Mouse (Mus musculus): Measurements from ENCODE around the gene Lactbl1.

The Lactbl1 gene

GRCm38 (mm10) chr4:136636511-136636910, 14.1 kb downstream of the Lactbl1 start:
- in situ Hi-C loops (cut with MboI; ENCODE audit: low sequenced_read_pairs), result no loop called here

DNA sequence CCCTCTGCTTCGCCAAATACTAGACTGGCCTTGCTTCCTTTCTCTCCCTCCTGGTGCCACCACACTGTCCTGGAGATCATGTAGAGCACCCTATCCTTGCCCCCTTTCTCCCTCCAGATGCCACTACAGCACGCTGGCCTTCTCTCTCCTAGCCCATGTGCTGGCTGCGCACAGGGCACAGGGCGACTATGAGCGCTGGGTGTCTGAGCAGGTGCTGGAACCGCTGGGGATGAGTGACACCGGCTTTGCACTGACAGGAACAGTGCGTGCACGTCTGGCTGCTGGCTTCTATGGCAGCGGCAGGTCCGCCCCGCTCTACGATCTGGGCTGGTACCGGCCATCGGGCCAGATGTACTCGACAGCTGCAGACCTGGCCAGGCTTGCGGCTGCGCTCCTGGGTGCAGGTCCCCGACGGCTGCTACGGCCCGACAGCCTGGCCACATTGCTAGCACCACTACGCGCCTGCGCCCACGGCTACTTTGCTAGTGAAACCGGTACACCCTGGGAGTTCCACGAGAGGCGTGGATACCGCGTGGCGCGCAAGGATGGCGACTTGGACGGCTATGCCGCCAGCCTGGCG, 14.7 kb downstream of the Lactbl1 start:
- in situ Hi-C loops (cut with MboI; ENCODE audit: low sequenced_read_pairs), result no loop called here

GRCm38 (mm10) chr4:136637563-136638229, 15.3 kb downstream of the Lactbl1 start:
- in situ Hi-C loops (cut with MboI; ENCODE audit: low sequenced_read_pairs), result no loop called here

DNA sequence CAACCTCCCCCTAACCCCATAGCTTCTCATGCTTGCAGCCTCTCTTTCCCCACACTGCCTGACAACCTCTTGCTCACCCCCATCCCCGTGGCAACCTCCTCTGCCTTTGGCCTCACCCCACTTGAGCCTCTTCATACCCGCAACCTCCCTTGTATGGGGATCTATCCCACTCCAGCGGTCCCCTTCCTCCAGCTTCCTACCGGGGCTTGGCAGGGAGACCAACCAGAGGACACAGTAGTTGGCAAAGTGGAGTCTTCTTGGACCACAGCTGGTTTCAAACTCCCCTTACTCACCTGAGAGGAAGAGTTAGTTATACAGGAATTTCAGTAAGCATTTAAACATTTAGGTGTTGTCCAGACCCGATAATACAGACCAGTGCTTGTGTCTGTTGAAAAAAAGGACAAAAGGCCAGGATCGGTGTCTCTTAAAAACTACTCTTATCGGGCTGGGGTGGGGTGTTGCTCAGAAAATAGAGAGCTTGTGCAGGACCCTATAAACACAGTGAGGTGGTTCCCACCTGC, 15.9 kb downstream of the Lactbl1 start:
- in situ Hi-C loops (cut with MboI; ENCODE audit: low sequenced_read_pairs), result no loop called here

GRCm38 (mm10) chr4:136638890-136639289, 16.5 kb downstream of the Lactbl1 start:
- in situ Hi-C loops (cut with MboI; ENCODE audit: low sequenced_read_pairs), result no loop called here

GRCm38 (mm10) chr4:136648922-136649479, 26.6 kb downstream of the Lactbl1 start:
- in situ Hi-C loops (cut with MboI; ENCODE audit: low sequenced_read_pairs), result no loop called here

GRCm38 (mm10) chr4:136649480-136650196, 27.2 kb downstream of the Lactbl1 start:
- in situ Hi-C loops (cut with MboI; ENCODE audit: low sequenced_read_pairs), result no loop called here

- in situ Hi-C loops (cut with MboI; ENCODE audit: low sequenced_read_pairs), result no loop called here
Measured at GRCm38 (mm10) chr4:136650261-136650660, 27.8 kb downstream of the Lactbl1 start.

- in situ Hi-C loops (cut with MboI; ENCODE audit: low sequenced_read_pairs), result no loop called here
Measured at GRCm38 (mm10) chr4:136651357-136651811, 29.0 kb downstream of the Lactbl1 start.

DNA sequence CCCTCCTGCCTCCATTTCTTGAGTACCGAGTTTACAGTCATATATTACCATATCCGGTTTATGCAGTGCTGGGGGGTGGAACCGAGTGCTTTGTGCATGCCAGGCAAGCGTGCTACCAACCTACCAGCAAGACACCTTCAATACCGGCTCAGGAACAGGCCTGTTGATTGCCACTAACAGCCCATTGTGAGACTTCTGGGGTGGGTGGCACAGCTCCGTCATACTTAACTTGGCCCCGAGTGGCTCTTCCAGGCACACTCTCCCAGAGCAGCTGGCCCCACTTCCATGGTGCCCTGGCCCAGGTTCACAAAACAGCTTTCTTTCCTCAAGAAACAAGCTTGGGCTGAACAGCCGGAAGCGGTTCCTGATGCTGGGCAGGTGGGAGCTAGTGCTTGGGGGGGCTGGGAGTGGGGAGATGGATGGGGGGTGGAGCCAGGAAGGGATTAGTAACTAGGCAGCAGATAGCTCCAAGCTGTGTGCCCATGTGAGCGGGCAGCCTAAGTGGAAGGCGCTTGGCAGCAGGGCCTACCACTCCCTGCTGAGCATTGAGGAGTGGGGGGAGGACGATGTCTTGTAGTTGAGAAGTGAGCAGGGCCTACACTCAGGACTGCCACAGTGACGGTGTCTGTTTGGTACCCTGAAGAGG, 29.6 kb downstream of the Lactbl1 start:
- in situ Hi-C loops (cut with MboI; ENCODE audit: low sequenced_read_pairs), result no loop called here

DNA sequence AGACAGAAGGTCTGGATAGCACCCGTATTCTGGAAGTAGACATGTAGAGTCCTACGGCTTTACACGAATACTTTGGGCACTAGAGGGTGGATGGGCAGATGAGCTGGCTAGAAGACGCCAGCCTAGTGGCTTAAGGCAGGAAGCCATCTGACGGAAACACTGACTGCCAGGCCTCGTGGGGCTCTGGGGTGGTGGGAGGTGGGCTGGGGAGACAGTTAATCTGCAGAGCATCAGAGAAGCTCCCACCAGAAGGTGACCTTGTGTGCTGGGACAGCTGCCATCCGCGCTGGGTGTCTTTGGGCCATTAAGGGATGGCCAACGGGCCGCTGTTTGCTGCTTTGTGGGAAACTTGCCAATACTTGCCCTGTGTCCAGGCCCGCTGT, 30.1 kb downstream of the Lactbl1 start:
- in situ Hi-C loops (cut with MboI; ENCODE audit: low sequenced_read_pairs), result no loop called here

- in situ Hi-C loops (cut with MboI; ENCODE audit: low sequenced_read_pairs), result no loop called here
Measured at GRCm38 (mm10) chr4:136653019-136653418, 30.6 kb downstream of the Lactbl1 start.

GRCm38 (mm10) chr4:136653692-136654234, 31.3 kb downstream of the Lactbl1 start:
- in situ Hi-C loops (cut with MboI; ENCODE audit: low sequenced_read_pairs), result no loop called here

DNA sequence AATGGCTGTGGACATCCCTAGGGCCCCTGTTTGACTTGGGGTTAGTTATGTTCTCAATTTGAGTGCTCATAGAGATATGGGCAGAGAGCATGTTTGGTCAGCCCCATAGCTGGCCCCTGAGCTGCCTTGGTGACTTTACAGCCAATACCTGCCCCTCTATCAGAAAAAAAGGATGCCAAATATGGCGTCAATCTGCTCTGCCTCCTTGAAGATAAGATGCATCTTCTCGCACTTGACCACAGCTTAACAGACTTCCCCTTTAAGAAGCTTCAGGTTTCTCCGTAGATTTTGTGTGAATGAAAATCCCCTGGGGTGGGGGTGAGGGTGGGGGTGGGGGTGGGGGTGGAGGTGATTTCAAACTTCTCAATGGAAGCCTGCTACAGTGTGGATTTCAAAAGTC, 35.5 kb downstream of the Lactbl1 start:
- in situ Hi-C loops (cut with MboI; ENCODE audit: low sequenced_read_pairs), result no loop called here

DNA sequence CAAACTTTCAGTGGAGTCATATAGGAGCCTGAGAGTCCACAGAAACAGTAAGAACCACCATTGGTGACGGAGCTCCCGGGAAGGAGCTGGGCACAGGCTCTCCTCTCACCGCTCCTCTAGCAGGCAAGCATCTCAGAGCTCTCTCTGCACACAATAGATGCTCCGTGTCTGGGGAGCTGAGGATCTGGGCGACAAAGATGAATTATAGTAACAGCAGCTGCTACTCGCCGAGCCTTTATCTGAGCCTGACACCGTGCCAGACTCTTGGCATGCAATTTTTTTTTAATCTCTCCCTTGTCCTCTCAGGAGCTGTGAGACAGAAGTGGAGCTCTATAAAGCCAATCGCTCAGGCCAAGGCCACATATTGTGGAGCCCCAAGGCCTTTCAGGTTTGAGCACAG, 42.6 kb downstream of the Lactbl1 start:
- in situ Hi-C loops (cut with MboI; ENCODE audit: low sequenced_read_pairs), result no loop called here

DNA sequence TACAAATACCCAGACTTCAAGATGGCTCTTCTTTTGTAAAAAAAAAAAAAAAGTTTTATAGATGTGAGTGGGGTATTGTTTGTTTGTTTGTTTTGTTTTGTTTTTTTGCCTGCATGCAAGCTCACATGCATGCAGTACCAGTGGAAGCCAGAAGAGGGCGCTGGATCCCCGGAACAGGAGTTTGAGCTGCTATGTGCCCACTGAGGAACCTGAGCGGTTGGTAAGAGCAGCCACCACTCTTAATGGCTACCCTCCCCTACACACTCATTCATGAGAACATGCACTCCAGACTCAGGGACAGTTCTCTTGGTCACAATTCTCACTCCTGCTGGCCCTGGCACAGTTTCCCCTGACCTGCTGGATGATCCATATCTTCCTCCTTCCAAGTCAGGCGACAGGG, 43.6 kb downstream of the Lactbl1 start:
- in situ Hi-C loops (cut with MboI; ENCODE audit: low sequenced_read_pairs), result no loop called here

- in situ Hi-C loops (cut with MboI; ENCODE audit: low sequenced_read_pairs), result no loop called here
Measured at GRCm38 (mm10) chr4:136667757-136668156, 45.3 kb downstream of the Lactbl1 start.

- in situ Hi-C loops (cut with MboI; ENCODE audit: low sequenced_read_pairs), result loop anchor here (10.0 kb wide), 1 partner anchor 172 kb away; no protein-coding TSS in a partner anchor
Measured at GRCm38 (mm10) chr4:136672335-136673090, 50.1 kb downstream of the Lactbl1 start.

DNA sequence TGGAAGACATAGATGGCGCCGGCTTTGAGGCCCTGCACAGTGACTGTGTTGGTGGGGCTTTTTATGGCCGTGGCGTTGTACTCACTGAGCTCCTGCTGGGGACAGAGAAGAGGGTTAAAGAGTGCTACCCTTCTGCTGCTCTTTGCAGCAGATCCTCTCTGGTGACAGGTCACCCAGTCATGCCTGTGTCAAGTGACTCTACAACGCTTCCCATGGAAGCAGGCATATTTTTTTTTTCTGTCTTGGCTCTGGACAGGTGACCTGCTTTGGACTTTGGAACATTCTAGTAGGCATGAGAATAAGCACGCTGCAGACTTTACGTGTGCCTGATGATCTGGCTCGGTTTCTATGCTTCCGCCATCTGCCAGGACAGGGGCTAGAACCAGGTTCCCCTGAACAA, 53.0 kb downstream of the Lactbl1 start:
- in situ Hi-C loops (cut with MboI; ENCODE audit: low sequenced_read_pairs), result loop anchor here (10.0 kb wide), 1 partner anchor 169 kb away; no protein-coding TSS in a partner anchor

GRCm38 (mm10) chr4:136678480-136678879, 56.1 kb downstream of the Lactbl1 start:
- in situ Hi-C loops (cut with MboI; ENCODE audit: low sequenced_read_pairs), result loop anchor here (10.0 kb wide), 1 partner anchor 166 kb away; no protein-coding TSS in a partner anchor
